Mouse (Mus musculus) MEL (cell line): ENCODE data around the gene Pde4b. TPM values are rescaled to one million over a fixed set of nuclear protein-coding genes. Genes with fewer than 3 reads are reported as not detected.

Experiments used
- DNase-seq: peaks from one replicate; pipeline ENCODE4 v3.0.0; 2011; ENCODE audit warnings: low read depth, low spot score
- H3K27ac ChIP-seq: 2 replicates; pipeline ENCODE4 v1.5.1; 2012; ENCODE audit warnings: low read depth, mild to moderate bottlenecking, control low read depth, low read length, moderate library complexity; ENCODE audit not compliant: control insufficient read depth
- H3K27me3 ChIP-seq, 2 experiments: fragments of 150-350 bp in 1 of 2; sonication (generic) in 1 of 2; 2 replicates each; pipeline ENCODE4 v1.6.1; 2012; ENCODE audit warnings: low read length in 2 of 2, mild to moderate bottlenecking in 2 of 2, improper control_type of control experiment in 1 of 2, moderate library complexity in 1 of 2; ENCODE audit not compliant: insufficient read depth in 2 of 2, control insufficient read depth in 1 of 2
- H3K36me3 ChIP-seq, 2 experiments: 2 replicates each; pipeline ENCODE4 v1.6.1; 2012 to 2014; ENCODE audit warnings: low read length in 2 of 2, improper control_type of control experiment in 1 of 2, inconsistent platforms in 1 of 2, mild to moderate bottlenecking in 1 of 2; ENCODE audit not compliant: insufficient read depth in 2 of 2, control insufficient read depth in 1 of 2
- H3K4me1 ChIP-seq, 2 experiments: fragments of 150-350 bp in 1 of 2; sonication (generic) in 1 of 2; 2 replicates each; pipeline ENCODE4 v1.6.1; 2012; ENCODE audit warnings: low read length in 2 of 2, improper control_type of control experiment in 1 of 2, mild to moderate bottlenecking in 1 of 2; ENCODE audit not compliant: insufficient read depth in 2 of 2, control insufficient read depth in 1 of 2
- H3K4me3 ChIP-seq, 2 experiments: fragments of 150-350 bp in 1 of 2; sonication (generic) in 1 of 2; 2 replicates each; pipeline ENCODE4 v1.5.1; 2012; ENCODE audit warnings: low read depth in 2 of 2, low read length in 2 of 2, mild to moderate bottlenecking in 2 of 2, moderate library complexity in 2 of 2, control low read depth in 1 of 2, improper control_type of control experiment in 1 of 2; ENCODE audit not compliant: control insufficient read depth in 1 of 2, insufficient read depth in 1 of 2
- H3K79me2 ChIP-seq: 2 replicates; pipeline ENCODE4 v1.6.1; 2012; ENCODE audit warnings: mild to moderate bottlenecking, low read length, moderate library complexity; ENCODE audit not compliant: control insufficient read depth, poor library complexity, insufficient read depth
- H3K9ac ChIP-seq: 2 replicates; pipeline ENCODE4 v1.6.1; 2012; ENCODE audit warnings: low read depth, mild to moderate bottlenecking, control low read depth, low read length, moderate library complexity; ENCODE audit not compliant: control insufficient read depth, poor library complexity, severe bottlenecking
- H3K9me3 ChIP-seq: fragments of 150-350 bp; sonication (generic); replicated peaks from 2 replicates; pipeline ENCODE4 v1.6.1; 2012; ENCODE audit warnings: mild to moderate bottlenecking, low read length, improper control_type of control experiment, moderate library complexity; ENCODE audit not compliant: insufficient read depth
- CHD1 ChIP-seq: IDR thresholded peaks from 2 replicates; pipeline ENCODE4 v1.6.1; 2012; ENCODE audit warnings: low read depth, mild to moderate bottlenecking, inconsistent platforms, low read length, improper control_type of control experiment
- GATA1 ChIP-seq: IDR thresholded peaks from 2 replicates; pipeline ENCODE4 v1.6.1; 2011; ENCODE audit warnings: low read depth, low read length, improper control_type of control experiment
- HCFC1 ChIP-seq: IDR thresholded peaks from 2 replicates; pipeline ENCODE4 v1.6.1; 2012; ENCODE audit warnings: low read depth, mild to moderate bottlenecking, inconsistent platforms, low read length, improper control_type of control experiment, moderate library complexity
- JUND ChIP-seq: IDR thresholded peaks from 2 replicates; pipeline ENCODE4 v1.6.1; 2011; ENCODE audit warnings: low read depth, mild to moderate bottlenecking, improper control_type of control experiment, low read length
- MAFK ChIP-seq: IDR thresholded peaks from 2 replicates; pipeline ENCODE4 v1.6.1; 2011; ENCODE audit warnings: low read depth, mild to moderate bottlenecking, low read length, improper control_type of control experiment, borderline replicate concordance
- MAX ChIP-seq: IDR thresholded peaks from 2 replicates; pipeline ENCODE4 v1.6.1; 2011; ENCODE audit warnings: low read length, improper control_type of control experiment
- MEF2A ChIP-seq: IDR thresholded peaks from 2 replicates; pipeline ENCODE4 v1.6.1; 2014; ENCODE audit warnings: low read depth, mild to moderate bottlenecking, inconsistent platforms, low read length, improper control_type of control experiment; ENCODE audit not compliant: poor library complexity, insufficient replicate concordance, severe bottlenecking; ENCODE audit errors: extremely low read depth
- MXI1 ChIP-seq: IDR thresholded peaks from 2 replicates; pipeline ENCODE4 v1.6.1; 2011; ENCODE audit warnings: mild to moderate bottlenecking, low read depth, low read length, improper control_type of control experiment
- MYB ChIP-seq: IDR thresholded peaks from 2 replicates; pipeline ENCODE4 v1.6.1; 2011; ENCODE audit warnings: mild to moderate bottlenecking, low read depth, low read length, improper control_type of control experiment
- MYC ChIP-seq: IDR thresholded peaks from 2 replicates; pipeline ENCODE4 v1.6.1; 2011; ENCODE audit warnings: low read depth, mild to moderate bottlenecking, low read length, improper control_type of control experiment, moderate library complexity
- NELFE ChIP-seq: IDR thresholded peaks from 2 replicates; pipeline ENCODE4 v1.6.1; 2011; ENCODE audit warnings: low read depth, low read length, improper control_type of control experiment
- RAD21 ChIP-seq: IDR thresholded peaks from 2 replicates; pipeline ENCODE4 v1.6.1; 2011; ENCODE audit warnings: mild to moderate bottlenecking, low read depth, low read length, improper control_type of control experiment
- SIN3A ChIP-seq: IDR thresholded peaks from 2 replicates; pipeline ENCODE4 v1.6.1; 2012; ENCODE audit warnings: low read length, improper control_type of control experiment, inconsistent platforms
- SMC3 ChIP-seq: IDR thresholded peaks from 2 replicates; pipeline ENCODE4 v1.6.1; 2011; ENCODE audit warnings: low read depth, low read length, improper control_type of control experiment
- TCF12 ChIP-seq: IDR thresholded peaks from 2 replicates; pipeline ENCODE4 v1.6.1; 2014; ENCODE audit warnings: low read depth, mild to moderate bottlenecking, inconsistent platforms, low read length, improper control_type of control experiment, moderate library complexity
- UBTF ChIP-seq: IDR thresholded peaks from 2 replicates; pipeline ENCODE4 v1.6.1; 2012; ENCODE audit warnings: low read depth, mild to moderate bottlenecking, inconsistent platforms, low read length, improper control_type of control experiment, moderate library complexity, borderline replicate concordance; ENCODE audit not compliant: insufficient read depth
- ZKSCAN1 ChIP-seq: IDR thresholded peaks from 2 replicates; pipeline ENCODE4 v1.6.1; 2012; ENCODE audit warnings: low read depth, mild to moderate bottlenecking, inconsistent platforms, low read length, improper control_type of control experiment, moderate library complexity
- ZMIZ1 ChIP-seq: IDR thresholded peaks from 2 replicates; pipeline ENCODE4 v1.6.1; 2012; ENCODE audit warnings: low read depth, mild to moderate bottlenecking, inconsistent platforms, low read length, improper control_type of control experiment, moderate library complexity
- polyA plus RNA-seq, 2 experiments: library from polyadenylated mRNA; stranded (reverse) in 1 of 2; unstranded in 1 of 2; fragments of >175 nt in 1 of 2; fragments of >200 nt in 1 of 2; gene quantifications; 2 replicates each; pipeline versions ENCODE4 v1.2.1 to v1.2.4; 2012; ENCODE audit warnings: low replicate concordance in 2 of 2, low read depth in 1 of 2; ENCODE audit not compliant: insufficient read length in 2 of 2, insufficient read depth in 1 of 2, missing spikeins in 1 of 2
- total RNA-seq: library from RNA; depleted of rRNA; stranded (reverse); fragments of 300-350 nt; gene quantifications from 2 replicates; pipeline ENCODE4 v1.2.3, GENCODE M21; 2012

Pde4b gene
- total and polyA plus RNA-seq, 3 experiments: 2.7 to 6.0 TPM; not detected in 1

GRCm38 (mm10) chr4:102307661-102308297, 220.4 kb downstream of the Pde4b start:
- H3K27ac ChIP-seq: no peak overlapping the region
- no peak overlapping the region for H3K9ac ChIP-seq
- no peaks in the 10 kb centered on the region for H3K4me1 ChIP-seq
- no peaks in the 10 kb centered on the region for H3K36me3 ChIP-seq
- H3K27me3 ChIP-seq: no peaks in the 10 kb centered on the region
- H3K4me3 ChIP-seq: no peak overlapping the region
- H3K79me2 ChIP-seq: no peaks in the 10 kb centered on the region
- DNase-seq: no peak
- H3K9me3 ChIP-seq: no peaks in the 10 kb centered on the region
- no peak for TF ChIP-seq MAFK
- no peak for TF ChIP-seq MEF2A
- no peak for TF ChIP-seq UBTF
- no peak for TF ChIP-seq GATA1
- TF ChIP-seq SIN3A: no peak
- TF ChIP-seq NELFE: no peak
- no peak for TF ChIP-seq ZMIZ1
- no peak for TF ChIP-seq MAX
- no peak for TF ChIP-seq MYC
- no peak for TF ChIP-seq MYB
- no peak for TF ChIP-seq TCF12
- no peak for TF ChIP-seq SMC3
- TF ChIP-seq RAD21: no peak
- no peak for TF ChIP-seq HCFC1
- TF ChIP-seq MXI1: no peak
- TF ChIP-seq JUND: no peak
- no peak for TF ChIP-seq CHD1

GRCm38 (mm10) chr4:102310630-102311029, 223.3 kb downstream of the Pde4b start:
- H3K36me3 ChIP-seq: no peaks in the 10 kb centered on the region
- H3K27me3 ChIP-seq: no peaks in the 10 kb centered on the region
- no peak for TF ChIP-seq ZKSCAN1
- TF ChIP-seq, all 39 proteins: peak for 0
- H3K9me3 ChIP-seq: no peaks in the 10 kb centered on the region
- no peak for DNase-seq
- H3K27ac ChIP-seq: no peak overlapping the region
- no peak overlapping the region for H3K9ac ChIP-seq
- H3K79me2 ChIP-seq: no peaks in the 10 kb centered on the region
- H3K4me1 ChIP-seq: no peaks in the 10 kb centered on the region
- no peak overlapping the region for H3K4me3 ChIP-seq
